Mouse (Mus musculus) hindbrain, embryonic 10.5 days (tissue): ENCODE data around the gene Mylk2. TPM values are rescaled to one million over a fixed set of nuclear protein-coding genes. Genes with fewer than 3 reads are reported as not detected.

ENCODE experiments used
- DNase-seq: peaks from one replicate; pipeline ENCODE4 v3.0.0-alpha.2; 2017; ENCODE audit warnings: low spot score
- H3K27ac ChIP-seq: fragments of 300-500 bp; sonication (generic); 2 replicates; pipeline ENCODE4 v1.5.1; 2016; ENCODE audit warnings: mild to moderate bottlenecking, moderate library complexity
- H3K27me3 ChIP-seq: fragments of 300-500 bp; sonication (generic); 2 replicates; pipeline ENCODE4 v1.6.1; 2016; ENCODE audit warnings: mild to moderate bottlenecking; ENCODE audit not compliant: poor library complexity, insufficient read depth, severe bottlenecking
- H3K36me3 ChIP-seq: fragments of 300-500 bp; sonication (generic); 2 replicates; pipeline ENCODE4 v1.6.1; 2016; ENCODE audit warnings: mild to moderate bottlenecking, moderate library complexity
- H3K4me1 ChIP-seq: fragments of 300-500 bp; sonication (generic); replicated peaks from 2 replicates; pipeline ENCODE4 v1.6.1; 2016; ENCODE audit warnings: mild to moderate bottlenecking
- H3K4me3 ChIP-seq: fragments of 300-500 bp; sonication (generic); 2 replicates; pipeline ENCODE4 v1.5.1; 2016; ENCODE audit warnings: mild to moderate bottlenecking, moderate library complexity
- H3K9me3 ChIP-seq: fragments of 300-500 bp; sonication (generic); 2 replicates; pipeline ENCODE4 v1.6.1; 2016; ENCODE audit warnings: mild to moderate bottlenecking, moderate library complexity
- WGBS: fragments of 180-500 bp; shearing (Covaris S2); methylation state at CpG from one replicate; pipeline ENCODE4 v1.1.7; 2016; 5-methylcytosine and 5-hydroxymethylcytosine counted together
- polyA plus RNA-seq: library from polyadenylated mRNA; unstranded; fragments of >200 nt; fragmentation: Nextera tagmentation; extraction: Ambion mirVana; gene quantifications from 2 replicates; pipeline ENCODE4 v1.2.1, GENCODE M21; 2016

Mylk2 gene
- polyA plus RNA-seq, 1 experiment from 2014 or later, result 0.05 TPM

DNA sequence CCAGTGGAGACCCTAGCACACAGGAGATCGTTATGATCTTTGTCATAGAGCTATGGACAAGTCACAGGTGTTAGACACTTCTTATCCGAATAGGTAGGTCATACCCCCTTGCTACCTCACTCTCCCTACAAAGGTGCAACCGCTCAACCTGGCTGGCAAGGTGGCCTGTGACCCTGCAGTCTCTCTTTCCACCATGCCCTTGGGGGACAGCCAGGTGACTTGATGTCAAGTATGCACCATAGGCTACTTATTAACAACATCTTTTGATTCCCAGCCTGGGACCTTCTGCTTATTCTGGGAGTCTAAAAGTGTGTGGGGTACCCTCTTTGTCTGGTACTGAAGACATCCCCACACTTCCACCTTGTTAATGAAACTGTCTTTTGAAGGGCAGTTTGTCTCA is 47.0 kb downstream of the Mylk2 start:
- Histone ChIP-seq H3K27me3 (peaks cover 22% of the 10 kb centered on the region; the same call in 1 of the 2 replicates), H3K4me3 (no peak overlapping the region), H3K27ac (no peak overlapping the region), H3K4me1 (peaks cover 13% of the 10 kb centered on the region), H3K36me3 (no peaks in the 10 kb centered on the region), H3K9me3 (no peaks in the 10 kb centered on the region)
- DNase-seq, result no peak
- 71% methylated on average over 3 of the region's 3 CpGs for WGBS

GRCm38 (mm10) chr2:152962091-152962793 is 51.1 kb downstream of the Mylk2 start, which contains the start of gene Ttll9:
TSS of gene Ttll9 (plus strand) at chr2:152962485.
- no peaks in the 10 kb centered on the region for H3K36me3 ChIP-seq
- 3% methylated on average over 34 of the region's 34 CpGs for WGBS
- H3K4me3 ChIP-seq, result peak within 1 kb of the TSS; percentile 58
- no peaks in the 10 kb centered on the region for H3K9me3 ChIP-seq
- peaks cover 3% of the 10 kb centered on the region; the same call in 1 of the 2 replicates for H3K4me1 ChIP-seq
- DNase-seq, result peak; percentile 85
- H3K27me3 ChIP-seq, result peaks cover 6% of the 10 kb centered on the region; the same call in 1 of the 2 replicates
- peak within 1 kb of the TSS; percentile 69 for H3K27ac ChIP-seq

DNA sequence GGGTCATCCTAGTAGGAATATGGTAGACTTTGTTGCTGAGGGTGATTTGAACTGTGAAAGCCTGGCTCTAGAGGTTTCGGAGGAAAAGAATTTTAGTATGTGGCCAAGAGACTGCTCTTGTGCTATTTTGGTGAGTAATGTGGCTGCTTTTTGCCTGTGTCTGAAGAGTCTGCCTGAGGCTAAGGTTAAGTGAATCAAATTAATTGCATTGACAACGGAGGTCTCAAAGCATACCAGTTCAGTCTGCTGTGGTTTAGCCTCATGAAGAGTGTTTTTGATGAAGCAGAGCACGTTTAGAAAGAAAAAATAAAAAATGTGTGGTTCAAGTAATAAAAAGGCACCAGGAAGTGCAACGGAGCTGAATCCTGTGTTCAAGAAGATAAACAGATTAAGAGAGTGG is 54.4 kb downstream of the Mylk2 start:
- WGBS, result 80% methylated on average over 4 of the region's 4 CpGs
- H3K4me3 ChIP-seq, result no peak overlapping the region
- H3K9me3 ChIP-seq, result no peaks in the 10 kb centered on the region
- H3K27ac ChIP-seq, result no peak overlapping the region
- peaks cover 4% of the 10 kb centered on the region; the same call in 1 of the 2 replicates for H3K27me3 ChIP-seq
- no peak for DNase-seq
- H3K4me1 ChIP-seq, result peaks cover 3% of the 10 kb centered on the region; the same call in 1 of the 2 replicates
- H3K36me3 ChIP-seq, result no peaks in the 10 kb centered on the region

Other genes with a start within 250 kb of the Mylk2 start
- 103 and 134 TPM in 2 replicates for gene H13, start 241.9 kb upstream of the Mylk2 start, polyA plus RNA-seq
- 41.1 and 48.7 TPM in 2 replicates for gene Mcts2, start 224.3 kb upstream of the Mylk2 start, polyA plus RNA-seq
- gene Id1, start 175.1 kb upstream of the Mylk2 start, polyA plus RNA-seq, result 168 and 176 TPM in 2 replicates
- gene Cox4i2, start 157.2 kb upstream of the Mylk2 start, polyA plus RNA-seq, result 5.0 and 5.1 TPM in 2 replicates
- gene Bcl2l1, start 79.6 kb upstream of the Mylk2 start, polyA plus RNA-seq, result 110 and 128 TPM in 2 replicates
- gene Tpx2, start 63.4 kb upstream of the Mylk2 start, polyA plus RNA-seq, result 106 and 137 TPM in 2 replicates
- 0.56 and 1.0 TPM in 2 replicates for gene Foxs1, start 21.9 kb downstream of the Mylk2 start, polyA plus RNA-seq
- gene Dusp15, start 40.3 kb downstream of the Mylk2 start, polyA plus RNA-seq, result 1.1 and 1.4 TPM in 2 replicates
- gene Ttll9, start 51.1 kb downstream of the Mylk2 start, polyA plus RNA-seq, result 1.6 and 1.9 TPM in 2 replicates
- 110 and 120 TPM in 2 replicates for gene Pdrg1, start 104.1 kb downstream of the Mylk2 start, polyA plus RNA-seq
- gene Xkr7, start 120.5 kb downstream of the Mylk2 start, polyA plus RNA-seq, result 0.73 and 1.1 TPM in 2 replicates
- 1.3 and 1.8 TPM in 2 replicates for gene Ccm2l, start 154.6 kb downstream of the Mylk2 start, polyA plus RNA-seq
- gene Hck, start 197.1 kb downstream of the Mylk2 start, polyA plus RNA-seq, result 1.4 and 2.7 TPM in 2 replicates
- gene Tm9sf4, start 250.0 kb downstream of the Mylk2 start, polyA plus RNA-seq, result 74.5 and 80.5 TPM in 2 replicates